Mouse (Mus musculus) hindbrain, embryonic 14.5 days (tissue): ENCODE data around the gene Dnm1. TPM values are rescaled to one million over a fixed set of nuclear protein-coding genes. Genes with fewer than 3 reads are reported as not detected.
A peak's percentile ranks its signal among the peaks of the same experiment; 100 is the strongest.

Experiments used
- ATAC-seq: fragments of 200-750 bp; cut with Nextera tagmentation; 2 replicates; pipeline ENCODE4 v1.8.0; 2017; ENCODE audit warnings: moderate number of reproducible peaks, mild to moderate bottlenecking, moderate TSS enrichment, moderate library complexity; ENCODE audit not compliant: low FRiP score
- DNase-seq: peaks from one replicate; pipeline ENCODE4 v3.0.0-alpha.2; 2015; ENCODE audit warnings: low spot score
- H3K27ac ChIP-seq: fragments of 300-500 bp; sonication (generic); 2 replicates; pipeline ENCODE4 v1.5.1; 2014; ENCODE audit warnings: mild to moderate bottlenecking, moderate library complexity
- H3K27me3 ChIP-seq: fragments of 300-500 bp; sonication (generic); 2 replicates; pipeline ENCODE4 v1.6.1; 2014; ENCODE audit warnings: mild to moderate bottlenecking, low read length, mixed read lengths; ENCODE audit not compliant: control insufficient read depth, insufficient read depth
- H3K36me3 ChIP-seq: fragments of 300-500 bp; sonication (generic); replicated peaks from 2 replicates; pipeline ENCODE4 v1.6.1; 2014; ENCODE audit not compliant: control insufficient read depth, insufficient read depth
- H3K4me1 ChIP-seq: fragments of 300-500 bp; sonication (generic); replicated peaks from 2 replicates; pipeline ENCODE4 v1.6.1; 2014; ENCODE audit warnings: antibody characterized with exemption, low read length, mixed read lengths; ENCODE audit not compliant: control insufficient read depth, insufficient read depth
- H3K4me2 ChIP-seq: fragments of 300-500 bp; sonication (generic); replicated peaks from 2 replicates; pipeline ENCODE4 v1.6.1; 2014; ENCODE audit warnings: mild to moderate bottlenecking, moderate library complexity
- H3K4me3 ChIP-seq: fragments of 300-500 bp; sonication (generic); replicated peaks from 2 replicates; pipeline ENCODE4 v1.5.1; 2014; ENCODE audit warnings: mild to moderate bottlenecking, low read length
- H3K9ac ChIP-seq: fragments of 300-500 bp; sonication (generic); 2 replicates; pipeline ENCODE4 v1.6.1; 2014
- H3K9me3 ChIP-seq: fragments of 300-500 bp; sonication (generic); 2 replicates; pipeline ENCODE4 v1.6.1; 2016; ENCODE audit warnings: low read length; ENCODE audit not compliant: control insufficient read depth
- WGBS: fragments of 180-500 bp; shearing (Covaris S2); extraction: QIAGEN DNeasy Blood & Tissue Kit; methylation state at CpG from one replicate; pipeline ENCODE4 v1.1.7; 2014; 5-methylcytosine and 5-hydroxymethylcytosine counted together
- polyA plus RNA-seq: library from polyadenylated mRNA; unstranded; fragments of >200 nt; fragmentation: Nextera tagmentation; extraction: Ambion mirVana; gene quantifications from 2 replicates; pipeline ENCODE4 v1.2.1, GENCODE M21; 2014

The Dnm1 gene
- polyA plus RNA-seq, 1 experiment from 2014 or later, result 123 TPM

DNA sequence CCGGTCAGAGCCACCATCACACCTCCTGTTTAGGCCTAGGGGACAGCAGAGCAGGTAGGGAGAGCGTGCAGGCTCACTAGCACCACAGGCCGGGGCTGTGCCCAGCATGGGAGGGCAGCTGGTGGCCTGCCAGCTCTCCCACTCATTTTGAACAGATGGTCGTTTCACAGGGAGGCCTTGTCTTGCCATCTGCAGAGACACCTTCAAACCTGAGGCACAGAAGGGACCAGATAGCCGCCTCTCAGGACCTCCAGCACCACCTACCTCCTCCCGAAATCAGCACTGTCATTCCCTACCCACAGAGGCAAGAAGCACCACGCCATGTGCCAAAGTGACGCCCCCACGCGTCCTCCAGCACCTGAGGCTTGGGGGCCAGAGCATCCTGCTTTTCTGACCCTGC is 9.1 kb downstream of the Dnm1 start:
- no peaks in the 10 kb centered on the region for H3K9me3 ChIP-seq
- H3K4me1 ChIP-seq, result peaks cover 13% of the 10 kb centered on the region
- no peak overlapping the region for H3K9ac ChIP-seq
- H3K36me3 ChIP-seq, result peaks cover 37% of the 10 kb centered on the region
- 67% methylated on average over 10 of the region's 10 CpGs for WGBS
- ATAC-seq, result no peak
- DNase-seq, result no peak
- H3K4me3 ChIP-seq, result no peak overlapping the region
- H3K27me3 ChIP-seq, result no peaks in the 10 kb centered on the region
- H3K27ac ChIP-seq, result no peak overlapping the region
- no peak overlapping the region for H3K4me2 ChIP-seq

GRCm38 (mm10) chr2:32343351-32343671 is 9.8 kb downstream of the Dnm1 start:
- Histone ChIP-seq H3K27ac (no peak overlapping the region), H3K9me3 (no peaks in the 10 kb centered on the region), H3K4me2 (no peak overlapping the region), H3K9ac (no peak overlapping the region), H3K36me3 (peaks cover 37% of the 10 kb centered on the region), H3K4me3 (no peak overlapping the region), H3K4me1 (peaks cover 13% of the 10 kb centered on the region), H3K27me3 (no peaks in the 10 kb centered on the region)
- DNase-seq (no peak), ATAC-seq (no peak)
- WGBS, result 95% methylated on average over 2 of the region's 2 CpGs

GRCm38 (mm10) chr2:32342539-32343350 is 10.4 kb downstream of the Dnm1 start:
- H3K27me3 ChIP-seq, result no peaks in the 10 kb centered on the region
- peaks cover 37% of the 10 kb centered on the region for H3K36me3 ChIP-seq
- H3K4me3 ChIP-seq, result no peak overlapping the region
- H3K9me3 ChIP-seq, result no peaks in the 10 kb centered on the region
- no peak overlapping the region; the same call in 1 of the 2 replicates for H3K9ac ChIP-seq
- DNase-seq, result no peak
- H3K4me2 ChIP-seq, result no peak overlapping the region
- H3K27ac ChIP-seq, result no peak overlapping the region
- 69% methylated on average over 6 of the region's 6 CpGs for WGBS
- H3K4me1 ChIP-seq, result peaks cover 13% of the 10 kb centered on the region
- ATAC-seq, result peak; percentile 54; the same call in 1 of the 2 replicates

- H3K27ac ChIP-seq, result no peak overlapping the region
- no peak for ATAC-seq
- H3K4me1 ChIP-seq, result peaks cover 13% of the 10 kb centered on the region
- no peak for DNase-seq
- H3K36me3 ChIP-seq, result peaks cover 42% of the 10 kb centered on the region
- H3K9me3 ChIP-seq, result no peaks in the 10 kb centered on the region
- no peak overlapping the region for H3K9ac ChIP-seq
- no peaks in the 10 kb centered on the region for H3K27me3 ChIP-seq
- 88% methylated on average over 4 of the region's 4 CpGs for whole genome bisulfite sequencing
- no peak overlapping the region for H3K4me3 ChIP-seq
- no peak overlapping the region for H3K4me2 ChIP-seq
These were observed 11.1 kb downstream of the Dnm1 start for GRCm38 (mm10) chr2:32342039-32342438.

DNA sequence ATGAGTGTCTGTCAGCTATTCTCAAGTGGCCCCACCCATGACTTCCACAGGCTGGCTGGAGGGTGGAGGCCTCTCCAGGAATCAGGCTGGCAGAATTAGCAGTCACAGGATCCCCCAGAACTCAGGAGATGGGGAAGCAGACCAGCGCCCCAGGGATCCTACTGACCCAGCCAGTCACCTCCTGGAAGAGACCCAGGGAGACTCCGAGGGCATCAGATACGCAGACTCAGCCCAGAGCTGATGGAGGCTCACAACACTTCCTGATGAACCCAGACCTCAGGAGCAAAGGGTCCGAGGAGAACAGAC is 11.6 kb downstream of the Dnm1 start:
- Histone ChIP-seq H3K4me2 (no peak overlapping the region), H3K4me1 (peaks cover 13% of the 10 kb centered on the region), H3K9ac (no peak overlapping the region), H3K4me3 (no peak overlapping the region), H3K27ac (no peak overlapping the region), H3K27me3 (no peaks in the 10 kb centered on the region), H3K9me3 (no peaks in the 10 kb centered on the region), H3K36me3 (peaks cover 42% of the 10 kb centered on the region)
- DNase-seq (no peak), ATAC-seq (no peak)
- 86% methylated on average over 4 of the region's 4 CpGs for WGBS

DNA sequence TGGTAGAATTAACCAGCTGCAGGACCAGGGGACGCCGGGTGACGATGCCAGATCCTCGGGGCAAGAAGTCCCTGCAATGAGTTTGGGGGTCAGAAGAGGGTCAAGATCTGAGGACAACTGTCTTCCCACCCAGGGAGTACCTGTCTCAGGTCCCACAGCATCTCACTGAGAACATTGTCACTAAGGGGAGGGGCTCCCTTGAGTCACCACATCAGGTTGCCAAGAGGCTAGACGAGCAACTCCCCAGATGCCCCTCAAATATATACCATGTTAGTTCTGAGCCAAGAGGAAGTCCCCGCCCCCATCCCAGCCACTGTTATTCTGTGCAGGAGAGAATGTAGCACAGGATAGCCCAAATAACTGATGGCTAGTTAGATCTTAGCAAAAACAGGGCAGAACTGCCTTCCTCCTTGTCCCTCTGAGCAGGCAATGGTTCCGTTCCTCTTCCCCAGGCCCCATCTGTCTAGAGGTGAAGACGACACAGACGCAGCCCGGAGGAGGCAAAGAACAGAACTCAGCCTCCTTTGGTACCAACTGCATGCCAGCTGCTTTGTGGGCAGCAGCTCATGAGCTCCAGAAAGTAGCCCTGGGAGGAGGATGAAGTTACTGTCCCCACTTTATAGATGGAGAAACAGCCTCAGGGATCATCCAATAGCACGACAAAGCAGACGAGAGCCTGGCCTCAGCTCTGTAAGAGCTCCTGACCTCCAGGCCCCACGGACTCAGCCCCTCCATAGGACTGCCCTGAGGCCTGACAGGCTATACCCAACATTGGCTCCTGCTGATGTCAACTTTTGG is 12.1 kb downstream of the Dnm1 start:
- WGBS, result 83% methylated on average over 13 of the region's 13 CpGs

DNA sequence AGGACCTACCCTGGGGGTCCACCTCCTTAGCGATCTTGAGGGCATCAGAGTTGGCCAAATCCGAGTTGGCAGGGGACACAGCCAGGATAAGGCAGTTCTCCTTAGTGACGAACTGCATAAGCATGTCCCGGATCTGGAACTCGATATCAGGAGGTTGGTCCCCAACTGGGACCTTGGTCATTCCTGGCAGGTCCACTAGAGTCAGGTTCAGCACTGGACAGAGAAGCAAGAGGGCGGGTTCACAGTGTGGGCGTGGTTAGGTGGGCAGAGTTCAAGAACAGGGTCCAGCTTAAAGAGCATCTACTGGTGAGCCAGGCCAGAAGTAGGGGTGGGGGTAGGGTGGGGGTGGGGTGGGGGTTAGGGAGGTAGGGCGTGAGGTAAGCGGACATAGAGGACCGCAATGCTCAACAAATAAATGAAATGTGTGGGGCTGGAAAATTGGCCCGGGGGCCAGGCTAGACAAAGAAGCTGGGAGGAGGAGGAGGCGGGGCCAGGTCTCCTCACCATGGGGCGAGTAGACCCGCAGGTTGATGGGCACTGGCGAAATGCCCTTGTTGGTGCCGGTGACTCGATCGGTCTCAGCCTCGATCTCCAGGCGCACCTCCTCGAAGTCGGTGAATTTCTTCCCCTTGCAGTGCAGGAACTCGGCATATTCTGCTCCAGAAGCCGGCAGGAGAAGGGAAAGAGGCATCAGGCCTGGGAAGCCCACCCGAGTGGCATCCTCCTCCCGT is 13.1 kb downstream of the Dnm1 start:
- H3K9me3 ChIP-seq, result no peaks in the 10 kb centered on the region
- no peak overlapping the region for H3K9ac ChIP-seq
- 37% methylated on average over 26 of the region's 26 CpGs for WGBS
- peaks cover 13% of the 10 kb centered on the region for H3K4me1 ChIP-seq
- H3K27me3 ChIP-seq, result no peaks in the 10 kb centered on the region
- no peak overlapping the region for H3K4me2 ChIP-seq
- no peak overlapping the region for H3K27ac ChIP-seq
- no peak overlapping the region for H3K4me3 ChIP-seq
- ATAC-seq (no peak), DNase-seq (no peak)
- peaks cover 54% of the 10 kb centered on the region for H3K36me3 ChIP-seq

More for the DNA sequence above, 12.1 kb downstream of the Dnm1 start:
- Histone ChIP-seq H3K9ac (no peak overlapping the region), H3K4me3 (no peak overlapping the region), H3K9me3 (no peaks in the 10 kb centered on the region), H3K27ac (no peak overlapping the region), H3K27me3 (no peaks in the 10 kb centered on the region), H3K4me2 (no peak overlapping the region), H3K4me1 (peaks cover 13% of the 10 kb centered on the region), H3K36me3 (peaks cover 45% of the 10 kb centered on the region)
- ATAC-seq (no peak), DNase-seq (no peak)

DNA sequence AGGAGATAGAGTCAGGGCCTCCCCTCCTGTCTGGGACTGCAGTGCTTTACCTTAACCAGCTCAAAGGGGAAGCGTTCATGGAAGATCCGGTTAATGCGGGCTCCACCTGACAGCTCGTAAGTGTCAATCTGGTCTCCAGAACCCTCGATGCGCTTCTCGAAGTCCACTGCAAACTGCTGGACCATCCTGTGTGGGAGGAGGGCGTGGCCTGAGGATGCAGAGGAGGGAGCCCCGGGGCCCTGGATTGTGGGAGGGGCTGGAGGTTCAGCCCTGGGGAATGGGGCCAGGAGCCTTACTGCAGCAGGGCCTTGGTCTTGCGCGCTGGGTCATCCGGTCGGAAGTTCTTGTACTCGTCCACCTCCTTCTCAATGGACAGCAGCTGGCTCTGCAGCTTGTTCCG is 17.2 kb downstream of the Dnm1 start:
- DNase-seq (no peak), ATAC-seq (no peak)
- H3K4me1 ChIP-seq, result no peaks in the 10 kb centered on the region
- no peaks in the 10 kb centered on the region for H3K9me3 ChIP-seq
- 60% methylated on average over 15 of the region's 15 CpGs for WGBS
- H3K4me3 ChIP-seq, result no peak overlapping the region
- peaks cover 89% of the 10 kb centered on the region for H3K36me3 ChIP-seq
- no peak overlapping the region for H3K27ac ChIP-seq
- H3K4me2 ChIP-seq, result no peak overlapping the region
- H3K27me3 ChIP-seq, result no peaks in the 10 kb centered on the region
- no peak overlapping the region for H3K9ac ChIP-seq

DNA sequence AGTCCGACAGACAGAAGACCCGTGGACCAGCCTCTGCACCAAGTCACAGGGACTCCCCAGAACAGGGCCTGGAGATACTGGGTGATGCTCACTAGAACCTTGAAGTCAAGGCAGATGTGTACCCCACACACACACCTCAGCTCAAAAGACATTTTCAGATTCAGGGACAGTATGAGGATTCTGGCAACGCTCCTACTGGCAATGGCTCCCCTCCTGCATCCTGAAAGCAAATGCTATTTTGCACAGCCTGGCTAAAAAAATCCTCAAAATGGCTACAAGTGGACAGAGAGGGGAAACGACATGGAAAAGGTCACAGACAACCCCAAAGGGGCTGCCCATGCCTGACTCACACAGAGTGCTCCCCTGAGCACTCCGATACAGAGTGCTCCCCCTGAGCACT is 21.0 kb downstream of the Dnm1 start:
- WGBS, result 89% methylated on average over 5 of the region's 5 CpGs
- no peak for ATAC-seq

More for the DNA sequence above, 21.0 kb downstream of the Dnm1 start:
- H3K4me3 ChIP-seq, result no peak overlapping the region
- no peak overlapping the region for H3K4me2 ChIP-seq
- peaks cover 67% of the 10 kb centered on the region for H3K36me3 ChIP-seq
- DNase-seq, result no peak
- H3K4me1 ChIP-seq, result no peaks in the 10 kb centered on the region; the same call in 1 of the 2 replicates
- no peaks in the 10 kb centered on the region for H3K27me3 ChIP-seq
- H3K9me3 ChIP-seq, result no peaks in the 10 kb centered on the region
- H3K27ac ChIP-seq, result no peak overlapping the region
- no peak overlapping the region for H3K9ac ChIP-seq
